Comparison of ENCODE assay signal across 18 mouse cellular contexts in the genomic region with DNA sequence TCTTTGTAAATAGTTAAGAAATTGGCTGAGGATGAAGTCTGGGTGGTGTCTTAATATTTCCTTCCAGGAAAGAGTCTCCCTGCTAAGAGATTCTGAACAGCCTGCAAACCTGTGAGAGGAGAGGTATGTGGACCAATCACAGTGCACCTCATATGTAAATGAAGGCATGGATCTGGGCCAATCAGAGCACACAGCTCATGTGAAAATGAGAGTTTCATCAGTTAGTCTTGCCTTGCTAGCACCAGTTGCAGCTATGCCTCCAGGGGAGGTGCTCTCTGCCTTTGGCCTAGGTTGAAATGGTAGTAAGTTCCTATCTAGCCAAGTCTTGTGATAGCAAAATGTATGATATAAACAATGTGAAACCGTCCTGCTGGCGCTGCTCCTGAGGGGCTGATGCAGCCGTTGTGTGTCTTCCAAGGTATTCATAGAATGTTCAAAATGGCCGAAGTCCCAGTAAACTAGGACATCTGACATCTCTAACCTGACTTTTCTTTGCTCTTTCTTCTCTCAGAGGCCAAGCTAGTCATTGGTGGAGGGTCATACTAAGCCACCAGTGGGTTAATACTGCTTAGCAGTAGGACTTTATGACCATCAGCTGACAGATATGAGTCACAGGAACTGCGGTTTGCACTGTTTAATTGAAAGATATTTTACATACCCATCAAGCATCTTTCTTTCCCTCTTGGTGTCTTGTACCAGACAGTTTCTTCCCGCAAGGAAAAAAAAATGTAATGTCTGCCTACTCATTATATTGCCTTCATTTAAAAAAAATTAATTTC. TPM values are rescaled to one million over a fixed set of nuclear protein-coding genes. Genes with fewer than 3 reads are reported as not detected.
DNase-seq lines count a peak whose midpoint lies in the region; ATAC-seq and TF ChIP-seq lines count a peak whose summit lies in the region.
"Had no signal": no experiment of that assay in that cellular context is flagged by ENCODE, and none has a peak within 500 bp of the region (broad histone marks: within the 10 kb centered on the region; RNA-seq: fewer than 3 reads in every experiment).

No protein-coding gene starts in this region.

- no peak overlapping the region for H3K4me2 ChIP-seq in liver, postnatal 0 days (ENCODE audit: low read depth, low read length)
- H3K4me2 ChIP-seq in kidney, embryonic 14.5 days (replicated peaks; ENCODE audit: low read depth, low read length) = no peak overlapping the region
- no peak overlapping the region for H3K4me2 ChIP-seq in stomach, postnatal 0 days (replicated peaks; ENCODE audit: low read depth)
- H3K4me2 ChIP-seq: heart, embryonic 13.5 days; liver, embryonic 12.5 days; midbrain, embryonic 12.5 days had no signal

- H3K4me3 ChIP-seq in liver, postnatal 0 days (ENCODE audit: low read depth, low read length) = no peak overlapping the region
- H3K4me3 ChIP-seq in kidney, embryonic 14.5 days (ENCODE audit: low read length) = no peak overlapping the region
- H3K4me3 ChIP-seq in stomach, postnatal 0 days (ENCODE audit: low read depth, low read length) = no peak overlapping the region
- H3K4me3 ChIP-seq: gastrocnemius, adult 2 months; heart, embryonic 13.5 days; liver, embryonic 12.5 days; midbrain, embryonic 12.5 days had no signal

- no peaks in the 10 kb centered on the region for H3K36me3 ChIP-seq in liver, postnatal 0 days (replicated peaks; ENCODE audit: insufficient read depth, low read length)
- H3K36me3 ChIP-seq in kidney, embryonic 14.5 days (ENCODE audit: control insufficient read depth, insufficient read depth, low read length) = no peaks in the 10 kb centered on the region
- no peaks in the 10 kb centered on the region for H3K36me3 ChIP-seq in stomach, postnatal 0 days (ENCODE audit: control insufficient read depth, insufficient read depth, low read length)
- H3K36me3 ChIP-seq: heart, embryonic 13.5 days; liver, embryonic 12.5 days; midbrain, embryonic 12.5 days had no signal

- TF ChIP-seq EP300 in liver, postnatal 0 days (IDR thresholded peaks at IDR 0.05; ENCODE audit: low read depth) = no peak
- no peak for TF ChIP-seq EP300 in stomach, postnatal 0 days (optimal IDR thresholded peaks at IDR 0.05)

- 0 out of 2 replicates have a peak, but pooled peaks have one; percentile 33 for ATAC-seq in liver, postnatal 0 days
- ATAC-seq in kidney, embryonic 14.5 days (ENCODE audit: low FRiP score, low TSS enrichment) = no peak
- peak; percentile 53; the same call in 1 of the 2 replicates for ATAC-seq in stomach, postnatal 0 days (ENCODE audit: low FRiP score, low TSS enrichment)
- ATAC-seq: inflammation-experienced regulatory T-cells, adult 6 months; liver, embryonic 12.5 days had no signal

- DNase-seq in liver, postnatal 0 days = no peak
- DNase-seq in liver = no peak
- peak; percentile 18 for DNase-seq in NIH3T3 (ENCODE audit: low read depth)
- peak; percentile 19 for DNase-seq in stomach, postnatal 0 days (ENCODE audit: low spot score)
- no peak for DNase-seq in layer of hippocampus, adult 8-10 months (ENCODE audit: low spot score in 2 of 2)
- DNase-seq in adrenal gland, adult 2 months = no peak
- DNase-seq in B cell, adult 2 months = no peak
- DNase-seq: adrenal gland, postnatal 36 days; cerebellum, postnatal 25 days; gastrocnemius, adult 2 months; lung, postnatal 36 days; right cerebral cortex, postnatal 4 days; thymus, postnatal 25 days had no signal

- no peaks in the 10 kb centered on the region for H3K9me3 ChIP-seq in liver, postnatal 0 days (ENCODE audit: low read length)
- no peaks in the 10 kb centered on the region for H3K9me3 ChIP-seq in kidney, embryonic 14.5 days (ENCODE audit: control insufficient read depth, low read length)
- H3K9me3 ChIP-seq in stomach, postnatal 0 days (ENCODE audit: control insufficient read depth, low read length) = no peaks in the 10 kb centered on the region
- H3K9me3 ChIP-seq: heart, embryonic 13.5 days; liver, embryonic 12.5 days; midbrain, embryonic 12.5 days had no signal

- 79% methylated on average over 6 of the region's 6 CpGs for WGBS in liver, postnatal 0 days (ENCODE audit: insufficient replicate concordance)
- 84% methylated on average over 6 of the region's 6 CpGs for WGBS in kidney, embryonic 14.5 days
- 62% methylated on average over 6 of the region's 6 CpGs for WGBS in stomach, postnatal 0 days

- no peak overlapping the region for H3K27ac ChIP-seq in liver, postnatal 0 days (ENCODE audit: low read depth)
- H3K27ac ChIP-seq in kidney, embryonic 14.5 days (ENCODE audit: low read depth, low read length) = peak overlapping the region; percentile 81; the same call in 1 of the 2 replicates
- peak overlapping the region; percentile 58; the same call in 1 of the 2 replicates for H3K27ac ChIP-seq in stomach, postnatal 0 days (replicated peaks)
- H3K27ac ChIP-seq: gastrocnemius, adult 2 months; heart, embryonic 13.5 days; liver, embryonic 12.5 days; midbrain, embryonic 12.5 days had no signal

- H3K4me1 ChIP-seq in liver, postnatal 0 days (ENCODE audit: insufficient read depth) = peaks cover 5% of the 10 kb centered on the region
- no peaks in the 10 kb centered on the region for H3K4me1 ChIP-seq in kidney, embryonic 14.5 days (ENCODE audit: control insufficient read depth, insufficient read depth, low read length)
- H3K4me1 ChIP-seq in stomach, postnatal 0 days (replicated peaks; ENCODE audit: control insufficient read depth, insufficient read depth) = no peaks in the 10 kb centered on the region
- H3K4me1 ChIP-seq: heart, embryonic 13.5 days; liver, embryonic 12.5 days; midbrain, embryonic 12.5 days had no signal

- TF ChIP-seq CTCF in liver, postnatal 0 days (IDR thresholded peaks at IDR 0.05; ENCODE audit: low read depth) = no peak
- no peak for TF ChIP-seq CTCF in stomach, postnatal 0 days (IDR thresholded peaks at IDR 0.05; ENCODE audit: low read depth)

- H3K9ac ChIP-seq in liver, postnatal 0 days (replicated peaks) = no peak overlapping the region
- H3K9ac ChIP-seq in kidney, embryonic 14.5 days (ENCODE audit: low read depth, low read length) = no peak overlapping the region
- no peak overlapping the region for H3K9ac ChIP-seq in stomach, postnatal 0 days (ENCODE audit: low read length)
- H3K9ac ChIP-seq: heart, embryonic 13.5 days; liver, embryonic 12.5 days; midbrain, embryonic 12.5 days had no signal

- H3K27me3 ChIP-seq in liver, postnatal 0 days (ENCODE audit: insufficient read depth, low read length) = no peaks in the 10 kb centered on the region
- H3K27me3 ChIP-seq in kidney, embryonic 14.5 days (ENCODE audit: control insufficient read depth, insufficient read depth, low read length) = no peaks in the 10 kb centered on the region
- no peaks in the 10 kb centered on the region for H3K27me3 ChIP-seq in stomach, postnatal 0 days (ENCODE audit: control insufficient read depth, insufficient read depth, low read length)
- H3K27me3 ChIP-seq: liver, embryonic 12.5 days; midbrain, embryonic 12.5 days had no signal

RNA-seq across cellular contexts. Expression of a gene that starts 32.0 kb away (rescaled TPM):
- 0.57 and 0.79 TPM in 2 replicates for polyA plus RNA-seq in liver, postnatal 0 days (2015; fragmentation: Nextera tagmentation; extraction: Ambion mirVana)
- polyA plus RNA-seq in kidney, embryonic 14.5 days (2014; fragmentation: Nextera tagmentation; extraction: Ambion mirVana) = 1.1 and 2.0 TPM in 2 replicates
- polyA plus RNA-seq in stomach, postnatal 0 days (2015; fragmentation: Nextera tagmentation; extraction: Ambion mirVana) = 9.8 and 10.8 TPM in 2 replicates
- under 1 TPM in 3 of 4 experiments, not detected in 1; 0.11 to 0.25 (median 0.20) TPM for total RNA-seq in layer of hippocampus, adult 8-10 months (2022)
- total RNA-seq in adrenal gland, adult 2 months (2021) = 10 to 100 TPM in 1 of 2 experiments, under 1 TPM in 1; 0.55 to 18.2 TPM
- polyA plus RNA-seq in adrenal gland, adult 2 months (2012; rRNA removed) = 9.6 and 16.8 TPM in 2 replicates
- total RNA-seq: gastrocnemius, adult 2 months had no signal

RNA-seq across cellular contexts. Expression of a gene that starts 42.8 kb away (rescaled TPM):
- polyA plus RNA-seq in liver, postnatal 0 days (2015; fragmentation: Nextera tagmentation; extraction: Ambion mirVana) = 5.4 and 5.8 TPM in 2 replicates
- 31.0 and 31.9 TPM in 2 replicates for polyA plus RNA-seq in kidney, embryonic 14.5 days (2014; fragmentation: Nextera tagmentation; extraction: Ambion mirVana)
- 10.7 and 11.5 TPM in 2 replicates for polyA plus RNA-seq in stomach, postnatal 0 days (2015; fragmentation: Nextera tagmentation; extraction: Ambion mirVana)
- 10 to 100 TPM; 62.6 to 72.7 (median 69.0) TPM for total RNA-seq in layer of hippocampus, adult 8-10 months (2022)
- 10 to 100 TPM; 39.2 to 44.2 TPM for total RNA-seq in adrenal gland, adult 2 months (2021)
- polyA plus RNA-seq in adrenal gland, adult 2 months (2012; rRNA removed) = 28.5 and 29.1 TPM in 2 replicates

Comparison
In these comparisons a context has a peak if more than half of its experiments do, and no peak if none do; other contexts are left out.
1. DNase-seq: peak in NIH3T3 (single experiment) and stomach, postnatal 0 days (single experiment); none in liver, postnatal 0 days (single experiment), liver (single experiment), layer of hippocampus, adult 8-10 months (0 of 2), adrenal gland, adult 2 months (single experiment) and B cell, adult 2 months (0 of 2).